Mouse (Mus musculus) intestine, embryonic 15.5 days (tissue): ENCODE results near the gene Slc51b. TPM values are rescaled to one million over a fixed set of nuclear protein-coding genes. Genes with fewer than 3 reads are reported as not detected.

ENCODE experiments used
- ATAC-seq: fragments of 200-750 bp; cut with Nextera tagmentation; 2 replicates; pipeline ENCODE4 v1.8.0; 2017; ENCODE audit warnings: moderate TSS enrichment, moderate library complexity
- H3K27ac ChIP-seq: fragments of 300-500 bp; sonication (generic); 2 replicates; pipeline ENCODE4 v1.5.1; 2015; ENCODE audit warnings: mild to moderate bottlenecking, inconsistent platforms
- H3K27me3 ChIP-seq: fragments of 300-500 bp; sonication (generic); replicated peaks from 2 replicates; pipeline ENCODE4 v1.6.1; 2015; ENCODE audit warnings: inconsistent platforms
- H3K36me3 ChIP-seq: fragments of 300-500 bp; sonication (generic); 2 replicates; pipeline ENCODE4 v1.6.1; 2015; ENCODE audit warnings: inconsistent platforms
- H3K4me1 ChIP-seq: fragments of 300-500 bp; sonication (generic); replicated peaks from 2 replicates; pipeline ENCODE4 v1.6.1; 2015; ENCODE audit warnings: inconsistent platforms
- H3K4me2 ChIP-seq: fragments of 300-500 bp; sonication (generic); replicated peaks from 2 replicates; pipeline ENCODE4 v1.6.1; 2015; ENCODE audit warnings: mild to moderate bottlenecking, inconsistent platforms
- H3K4me3 ChIP-seq: fragments of 300-500 bp; sonication (generic); replicated peaks from 2 replicates; pipeline ENCODE4 v1.5.1; 2015; ENCODE audit warnings: inconsistent platforms
- H3K9ac ChIP-seq: fragments of 300-500 bp; sonication (generic); 2 replicates; pipeline ENCODE4 v1.6.1; 2015; ENCODE audit warnings: inconsistent platforms
- H3K9me3 ChIP-seq: fragments of 300-500 bp; sonication (generic); 2 replicates; pipeline ENCODE4 v1.6.1; 2016; ENCODE audit warnings: inconsistent platforms
- WGBS: fragments of 180-500 bp; shearing (Covaris S2); methylation state at CpG from one replicate; pipeline ENCODE4 v1.1.7; 2015; 5-methylcytosine and 5-hydroxymethylcytosine counted together
- polyA plus RNA-seq: library from polyadenylated mRNA; unstranded; fragments of >200 nt; fragmentation: Nextera tagmentation; extraction: Ambion mirVana; gene quantifications from 2 replicates; pipeline ENCODE4 v1.2.1, GENCODE M21; 2015

Slc51b gene
- polyA plus RNA-seq, 1 experiment from 2014 or later: 7.4 TPM

DNA sequence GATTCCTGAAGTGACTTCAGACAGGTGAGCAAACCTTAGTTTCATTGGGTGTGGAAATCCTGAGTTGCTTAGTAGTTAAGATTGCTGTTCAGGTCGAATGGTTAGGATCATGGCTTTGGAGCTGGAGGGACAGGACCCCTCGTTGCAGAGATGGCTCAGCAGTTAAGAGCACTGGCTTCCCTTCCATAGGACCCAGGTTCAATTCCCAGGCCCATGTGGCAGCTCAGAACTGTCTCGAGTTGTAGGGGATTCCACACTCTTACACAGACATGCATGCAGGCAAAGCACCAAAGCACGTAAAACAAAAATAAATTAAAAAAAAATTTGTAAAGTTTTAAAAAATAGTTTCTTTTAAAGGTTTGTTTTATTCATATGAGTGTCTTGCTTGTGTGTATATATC, 12.5 kb upstream of the Slc51b start:
- H3K9ac ChIP-seq: no peak overlapping the region
- no peak overlapping the region for H3K4me2 ChIP-seq
- 0 out of 2 replicates have a peak, but pooled peaks cover 2% of the 10 kb centered on the region for H3K27me3 ChIP-seq
- whole genome bisulfite sequencing: 74% methylated on average over 4 of the region's 4 CpGs
- H3K36me3 ChIP-seq: no peaks in the 10 kb centered on the region
- no peak overlapping the region for H3K4me3 ChIP-seq
- 0 out of 2 replicates have a peak, but pooled peaks cover 2% of the 10 kb centered on the region for H3K4me1 ChIP-seq
- no peak overlapping the region for H3K27ac ChIP-seq
- no peaks in the 10 kb centered on the region for H3K9me3 ChIP-seq
- 0 out of 2 replicates have a peak, but pooled peaks have one; percentile 6 for ATAC-seq

DNA sequence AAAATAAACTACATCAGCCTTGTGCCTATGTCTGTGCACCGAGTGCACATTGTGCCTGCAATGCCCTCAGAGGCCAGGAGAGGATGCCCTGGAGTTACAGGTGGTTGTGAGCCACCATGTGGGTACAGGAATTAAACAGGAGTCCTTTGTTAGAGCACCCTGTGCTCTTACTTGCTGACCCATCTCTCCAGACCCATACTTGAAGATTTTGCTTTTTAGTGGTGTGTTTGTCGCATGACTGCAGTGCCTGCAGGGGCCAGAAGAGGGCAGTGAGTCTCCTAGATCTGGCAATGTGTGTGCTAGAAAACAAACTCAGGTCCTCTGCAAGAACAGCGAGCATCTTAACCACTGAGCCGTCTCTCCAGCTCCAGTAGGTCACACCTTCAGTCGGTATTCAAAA, 11.4 kb upstream of the Slc51b start:
- Histone ChIP-seq H3K27ac (no peak overlapping the region), H3K9ac (no peak overlapping the region), H3K4me3 (no peak overlapping the region), H3K4me2 (no peak overlapping the region), H3K27me3 (0 out of 2 replicates have a peak, but pooled peaks cover 2% of the 10 kb centered on the region), H3K36me3 (no peaks in the 10 kb centered on the region), H3K9me3 (no peaks in the 10 kb centered on the region), H3K4me1 (0 out of 2 replicates have a peak, but pooled peaks cover 2% of the 10 kb centered on the region)
- WGBS: 62% methylated on average over 5 of the region's 5 CpGs
- ATAC-seq: no peak

DNA sequence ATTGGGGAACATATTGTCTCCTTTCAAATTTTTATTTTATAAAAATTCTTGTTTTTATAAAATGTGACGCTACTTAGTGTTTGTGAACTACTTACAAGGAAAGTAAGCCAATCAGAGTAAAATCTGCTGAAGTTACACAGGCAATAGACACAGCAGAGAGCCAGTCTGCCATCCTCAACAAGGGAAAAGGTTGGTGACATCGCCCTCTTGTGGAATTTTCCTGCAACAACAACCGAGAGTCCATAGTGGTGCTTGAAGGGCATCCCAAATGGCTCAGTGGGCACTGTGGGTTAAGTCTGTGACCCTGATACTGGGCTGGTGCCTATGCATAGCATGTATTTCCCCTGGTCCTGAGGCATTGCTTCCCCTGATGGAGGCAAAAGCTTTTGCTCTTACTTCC, 9.5 kb upstream of the Slc51b start:
- 0 out of 2 replicates have a peak, but pooled peaks cover 2% of the 10 kb centered on the region for H3K4me1 ChIP-seq
- 1% methylated on average over 3 of the region's 3 CpGs for WGBS
- no peak overlapping the region for H3K4me3 ChIP-seq
- no peak for ATAC-seq
- no peak overlapping the region for H3K9ac ChIP-seq
- no peak overlapping the region for H3K27ac ChIP-seq
- 0 out of 2 replicates have a peak, but pooled peaks cover 2% of the 10 kb centered on the region for H3K27me3 ChIP-seq
- H3K4me2 ChIP-seq: no peak overlapping the region
- H3K9me3 ChIP-seq: no peaks in the 10 kb centered on the region
- no peaks in the 10 kb centered on the region for H3K36me3 ChIP-seq

DNA sequence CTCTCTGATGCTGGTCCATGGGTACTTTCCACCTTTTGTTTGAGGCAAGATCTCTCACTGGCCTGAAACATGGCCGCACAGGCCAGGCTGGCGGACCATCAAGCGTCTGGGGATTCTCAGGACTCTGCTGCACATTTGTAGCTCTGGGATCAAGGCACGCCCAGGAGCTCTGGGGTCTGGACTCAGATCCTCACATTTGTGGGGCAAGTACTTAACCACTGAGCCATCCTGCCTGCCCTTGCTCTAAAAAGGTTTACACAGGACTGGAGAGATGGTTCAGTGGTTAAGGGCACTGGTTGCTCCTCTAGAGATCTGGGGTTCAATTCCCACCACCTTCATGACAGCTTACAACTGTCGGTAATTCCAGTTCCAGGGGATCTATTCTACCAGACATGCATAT, 8.2 kb upstream of the Slc51b start:
- H3K4me2 ChIP-seq: no peak overlapping the region
- H3K27ac ChIP-seq: no peak overlapping the region
- H3K27me3 ChIP-seq: 0 out of 2 replicates have a peak, but pooled peaks cover 2% of the 10 kb centered on the region
- H3K4me1 ChIP-seq: no peaks in the 10 kb centered on the region
- 92% methylated on average over 5 of the region's 5 CpGs for WGBS
- H3K36me3 ChIP-seq: no peaks in the 10 kb centered on the region
- ATAC-seq: no peak
- H3K4me3 ChIP-seq: no peak overlapping the region
- H3K9me3 ChIP-seq: no peaks in the 10 kb centered on the region
- no peak overlapping the region for H3K9ac ChIP-seq

DNA sequence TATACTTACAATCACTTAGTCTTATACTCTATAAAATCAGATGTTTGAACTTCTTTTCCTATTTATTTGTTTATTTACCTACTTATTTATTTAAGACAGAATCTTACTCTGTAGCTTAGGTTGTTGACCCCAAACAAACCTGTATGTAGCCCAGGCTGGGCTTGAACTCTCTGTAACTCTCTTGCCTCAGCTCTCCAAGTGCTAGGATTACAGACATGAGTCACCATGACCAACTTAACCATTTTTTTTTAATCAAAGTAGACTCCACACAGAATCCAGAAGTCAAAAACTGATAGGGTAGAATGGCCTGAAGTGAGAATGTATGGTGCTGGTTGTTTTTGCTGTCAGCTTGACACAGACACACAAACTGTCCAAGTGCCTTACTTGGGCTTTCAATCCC, 7.6 kb upstream of the Slc51b start:
- Histone ChIP-seq H3K9ac (no peak overlapping the region), H3K9me3 (no peaks in the 10 kb centered on the region), H3K4me3 (no peak overlapping the region), H3K36me3 (no peaks in the 10 kb centered on the region), H3K27ac (no peak overlapping the region), H3K4me1 (no peaks in the 10 kb centered on the region), H3K4me2 (no peak overlapping the region), H3K27me3 (0 out of 2 replicates have a peak, but pooled peaks cover 2% of the 10 kb centered on the region)
- ATAC-seq: no peak

DNA sequence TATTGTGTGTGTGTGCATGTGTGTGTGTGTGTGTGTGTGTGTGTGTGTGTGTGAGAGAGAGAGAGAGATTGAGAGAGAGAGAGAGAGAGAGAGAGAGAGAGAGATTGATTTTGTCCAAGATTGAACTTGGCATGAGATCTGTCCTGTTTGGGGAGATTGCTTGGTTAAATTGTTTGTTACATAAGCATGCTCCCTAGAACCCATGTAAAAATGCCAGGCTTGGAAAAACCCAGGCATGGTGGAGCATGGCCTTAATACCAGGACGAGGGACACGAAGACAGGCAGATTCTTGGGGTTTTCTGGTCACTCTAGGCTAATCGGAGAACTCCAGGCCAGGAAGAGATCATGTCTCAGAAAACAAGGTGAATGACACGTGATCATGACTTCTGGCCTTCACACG, 5.2 kb upstream of the Slc51b start:
- Histone ChIP-seq H3K9me3 (no peaks in the 10 kb centered on the region), H3K27ac (peak overlapping the region; percentile 38), H3K4me3 (no peak overlapping the region), H3K27me3 (0 out of 2 replicates have a peak, but pooled peaks cover 1% of the 10 kb centered on the region), H3K4me2 (no peak overlapping the region), H3K9ac (no peak overlapping the region), H3K36me3 (no peaks in the 10 kb centered on the region), H3K4me1 (no peaks in the 10 kb centered on the region)
- no peak for ATAC-seq
- WGBS: 86% methylated on average over 5 of the region's 5 CpGs

DNA sequence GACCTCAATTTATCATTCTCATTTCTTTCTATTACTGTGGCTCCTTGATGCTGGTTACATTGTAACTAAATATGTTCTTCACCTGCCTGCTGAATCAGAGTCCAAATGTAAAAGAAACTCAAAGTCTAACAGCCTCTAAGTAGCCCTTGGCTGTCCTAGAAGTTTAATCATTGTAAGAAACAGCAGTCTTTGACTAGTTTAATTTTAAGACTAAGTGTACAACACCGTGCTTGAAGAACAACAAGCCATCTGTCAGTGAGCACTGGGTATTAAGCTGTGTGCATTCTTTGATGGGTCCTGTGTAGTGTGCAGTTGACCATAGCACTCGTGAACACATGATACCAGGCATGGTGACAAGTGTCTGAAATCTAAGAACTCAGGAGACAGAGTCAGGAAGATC, 4.8 kb upstream of the Slc51b start:
- Histone ChIP-seq H3K27ac (peak overlapping the region; percentile 38), H3K4me3 (no peak overlapping the region), H3K9me3 (no peaks in the 10 kb centered on the region), H3K27me3 (no peaks in the 10 kb centered on the region), H3K9ac (no peak overlapping the region), H3K4me1 (no peaks in the 10 kb centered on the region), H3K4me2 (no peak overlapping the region), H3K36me3 (no peaks in the 10 kb centered on the region)
- peak; percentile 48 for ATAC-seq
- WGBS: 66% methylated on average over 2 of the region's 2 CpGs

DNA sequence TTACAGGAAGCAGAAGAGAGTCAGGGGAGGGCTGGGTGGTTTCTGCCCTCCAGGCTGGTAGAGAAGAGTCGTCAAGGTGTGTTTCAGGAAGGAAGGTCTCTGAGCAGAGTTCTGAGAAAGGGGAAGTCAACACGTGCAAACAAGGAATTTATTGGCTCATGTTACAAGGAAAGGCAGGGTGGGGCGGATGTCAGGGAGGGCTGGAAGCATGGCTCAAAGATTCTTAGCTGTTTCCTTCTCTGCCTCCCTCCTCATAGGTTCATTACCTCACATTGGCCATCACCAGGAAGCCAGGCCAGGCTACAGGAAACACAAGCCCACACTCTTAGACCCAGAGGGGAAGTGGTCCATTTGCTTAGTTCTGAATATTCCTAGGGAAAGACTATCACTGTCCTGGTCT, 1.6 kb upstream of the Slc51b start:
- Histone ChIP-seq H3K27ac (no peak overlapping the region), H3K27me3 (no peaks in the 10 kb centered on the region), H3K4me3 (no peak overlapping the region), H3K9me3 (no peaks in the 10 kb centered on the region), H3K4me1 (no peaks in the 10 kb centered on the region), H3K4me2 (no peak overlapping the region), H3K9ac (no peak overlapping the region), H3K36me3 (no peaks in the 10 kb centered on the region)
- 0 out of 2 replicates have a peak, but pooled peaks have one; percentile 5 for ATAC-seq
- WGBS: 29% methylated on average over 3 of the region's 3 CpGs

DNA sequence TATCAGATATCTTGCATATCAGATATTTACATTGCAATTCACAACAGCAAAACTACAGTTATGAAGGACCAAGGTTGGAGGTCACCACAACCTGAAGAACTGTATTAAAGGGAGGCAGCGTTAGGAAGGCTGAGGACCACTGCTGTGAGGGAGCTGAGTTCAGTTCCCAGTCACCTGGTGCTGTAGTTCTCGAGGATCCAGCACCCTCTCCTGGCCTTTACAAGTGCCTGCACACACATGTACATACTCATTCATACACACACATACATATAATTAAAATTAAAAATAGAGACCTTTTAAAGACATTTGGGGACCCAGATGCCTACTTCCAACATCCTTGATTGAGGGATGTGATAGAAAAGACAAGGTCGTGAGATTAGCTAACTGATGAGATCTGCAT, 3.1 kb downstream of the Slc51b start:
- H3K9ac ChIP-seq: no peak overlapping the region
- no peaks in the 10 kb centered on the region for H3K9me3 ChIP-seq
- no peak overlapping the region for H3K4me3 ChIP-seq
- no peak overlapping the region for H3K27ac ChIP-seq
- WGBS: 74% methylated on average over 3 of the region's 3 CpGs
- H3K4me1 ChIP-seq: no peaks in the 10 kb centered on the region
- no peak overlapping the region for H3K4me2 ChIP-seq
- H3K27me3 ChIP-seq: no peaks in the 10 kb centered on the region
- no peak for ATAC-seq
- no peaks in the 10 kb centered on the region for H3K36me3 ChIP-seq

DNA sequence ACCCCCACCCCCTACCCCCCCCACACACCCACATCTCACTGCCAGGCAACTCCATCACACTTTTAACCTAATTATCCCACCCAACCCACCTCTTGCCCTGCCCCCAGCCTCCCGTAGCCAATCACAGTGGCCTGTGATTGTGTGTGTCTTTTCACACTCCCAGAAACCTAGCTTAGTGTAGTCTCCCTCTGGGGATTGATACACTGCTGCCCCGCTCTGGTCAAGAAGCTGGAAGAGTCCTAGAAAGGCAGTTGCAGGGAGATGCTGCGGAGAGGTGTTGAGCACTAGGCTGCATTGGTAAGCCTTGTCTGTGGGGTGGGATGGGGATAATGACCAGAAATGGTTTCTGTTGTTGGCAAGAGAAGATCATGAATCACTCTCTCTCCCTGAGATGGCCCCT, 5.0 kb downstream of the Slc51b start:
- no peak overlapping the region for H3K27ac ChIP-seq
- no peak overlapping the region for H3K9ac ChIP-seq
- H3K9me3 ChIP-seq: no peaks in the 10 kb centered on the region
- ATAC-seq: no peak
- H3K4me3 ChIP-seq: no peak overlapping the region
- H3K27me3 ChIP-seq: no peaks in the 10 kb centered on the region
- H3K4me1 ChIP-seq: no peaks in the 10 kb centered on the region
- no peaks in the 10 kb centered on the region for H3K36me3 ChIP-seq
- WGBS: 41% methylated on average over 3 of the region's 3 CpGs
- H3K4me2 ChIP-seq: no peak overlapping the region

DNA sequence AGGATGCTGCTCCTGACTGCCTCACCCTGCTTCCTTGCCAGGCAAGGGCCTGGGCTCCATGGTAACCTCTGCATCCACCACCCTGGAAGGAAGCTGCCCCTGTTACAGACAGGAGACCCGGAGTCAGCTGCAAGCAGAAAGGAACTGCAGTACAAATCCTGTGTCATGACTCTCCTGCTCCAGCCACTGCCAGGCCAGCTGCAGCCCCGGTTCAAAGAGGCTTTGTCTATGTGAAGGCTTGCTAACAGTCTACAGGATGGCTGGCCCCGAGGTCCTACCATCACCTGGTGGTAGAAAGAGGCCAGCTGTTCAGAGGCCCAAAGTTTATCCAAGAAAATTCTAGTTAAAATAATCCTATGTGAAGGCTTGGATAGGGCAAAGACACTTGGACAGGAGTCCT, 11.4 kb downstream of the Slc51b start:
- no peak overlapping the region for H3K27ac ChIP-seq
- no peaks in the 10 kb centered on the region; the same call in 1 of the 2 replicates for H3K27me3 ChIP-seq
- H3K36me3 ChIP-seq: no peaks in the 10 kb centered on the region
- no peak overlapping the region for H3K9ac ChIP-seq
- no peak overlapping the region for H3K4me2 ChIP-seq
- H3K4me3 ChIP-seq: no peak overlapping the region
- WGBS: 61% methylated on average over 3 of the region's 3 CpGs
- H3K9me3 ChIP-seq: no peaks in the 10 kb centered on the region
- no peaks in the 10 kb centered on the region for H3K4me1 ChIP-seq
- ATAC-seq: no peak

DNA sequence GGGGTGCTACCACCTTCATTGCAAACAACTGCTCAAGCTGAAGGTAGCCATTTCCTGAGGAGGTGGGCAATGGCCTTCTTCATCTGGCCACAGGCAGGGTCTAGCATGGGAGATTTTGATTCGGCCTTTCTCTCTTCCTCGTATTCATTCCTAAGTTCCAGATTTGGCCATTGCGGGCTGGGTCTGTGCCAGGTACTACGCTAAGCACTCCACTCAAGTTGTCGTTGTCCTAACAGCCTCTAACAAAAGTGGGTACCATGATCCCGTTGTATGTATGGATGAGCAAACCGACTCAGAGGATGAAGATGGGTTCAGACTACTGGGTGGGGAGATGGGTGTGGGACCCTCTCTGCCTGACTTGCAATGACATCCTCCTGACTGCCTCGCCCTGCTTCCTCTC, 12.4 kb downstream of the Slc51b start:
- Histone ChIP-seq H3K9me3 (no peaks in the 10 kb centered on the region), H3K9ac (no peak overlapping the region), H3K27me3 (no peaks in the 10 kb centered on the region; the same call in 1 of the 2 replicates), H3K27ac (no peak overlapping the region), H3K36me3 (no peaks in the 10 kb centered on the region), H3K4me3 (no peak overlapping the region), H3K4me1 (no peaks in the 10 kb centered on the region), H3K4me2 (no peak overlapping the region)
- WGBS: 93% methylated on average over 8 of the region's 8 CpGs
- ATAC-seq: no peak

DNA sequence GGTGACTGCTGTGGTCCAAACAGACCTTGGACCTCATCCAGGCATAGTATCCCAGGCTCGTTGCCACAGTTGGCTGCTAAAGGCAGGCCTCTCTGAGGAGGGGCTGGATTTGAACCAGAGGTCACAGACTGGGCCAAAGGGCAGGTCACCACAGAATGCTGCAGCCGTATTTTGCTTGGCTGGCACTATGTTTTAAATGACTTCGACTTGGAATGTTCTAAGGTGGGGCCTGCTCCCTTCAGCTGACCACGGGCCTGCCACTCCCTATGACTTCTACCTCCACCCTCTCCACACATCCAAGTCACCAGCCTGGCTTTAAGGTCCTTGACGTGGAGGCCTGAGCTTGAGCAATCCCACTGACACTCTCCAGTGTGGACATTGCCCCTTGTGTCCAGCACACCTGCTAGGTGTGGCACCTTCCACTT, 13.9 kb downstream of the Slc51b start:
- H3K36me3 ChIP-seq: no peaks in the 10 kb centered on the region
- H3K9me3 ChIP-seq: no peaks in the 10 kb centered on the region
- H3K4me1 ChIP-seq: no peaks in the 10 kb centered on the region
- 52% methylated on average over 5 of the region's 5 CpGs for WGBS
- ATAC-seq: peak; percentile 94
- no peak overlapping the region for H3K4me3 ChIP-seq
- H3K9ac ChIP-seq: no peak overlapping the region
- H3K4me2 ChIP-seq: no peak overlapping the region
- H3K27ac ChIP-seq: no peak overlapping the region
- H3K27me3 ChIP-seq: no peaks in the 10 kb centered on the region; the same call in 1 of the 2 replicates
